Mouse (Mus musculus): Measurements from ENCODE around the gene Gpr4. TPM values are rescaled to one million over a fixed set of nuclear protein-coding genes. Genes with fewer than 3 reads are reported as not detected.

The Gpr4 gene
- polyA plus RNA-seq, 1 experiment from 2014 or later, result 5.2 TPM

- ATAC-seq (replicated peaks; ENCODE audit: low FRiP score, low read depth), result no peak
- no peak for TF ChIP-seq CTCF (IDR thresholded peaks at IDR 0.05; ENCODE audit: low read depth)
- DNase-seq (ENCODE audit: low spot score), result no peak
- Histone ChIP-seq H3K4me2 (ENCODE audit: low read length) (peak overlapping the region; percentile 21; the same call in 1 of the 2 replicates), H3K36me3 (ENCODE audit: insufficient read depth, low read length) (no peaks in the 10 kb centered on the region), H3K4me3 (replicated peaks; ENCODE audit: low read depth, low read length) (peak overlapping the region; percentile 18), H3K27me3 (ENCODE audit: insufficient read depth, low read length) (peaks cover 44% of the 10 kb centered on the region), H3K9ac (ENCODE audit: low read depth, low read length) (0 out of 2 replicates have a peak overlapping the region, but pooled peaks have one; percentile 28), H3K4me1 (replicated peaks; ENCODE audit: insufficient read depth, low read length) (peaks cover 17% of the 10 kb centered on the region), H3K9me3 (replicated peaks; ENCODE audit: low read length) (no peaks in the 10 kb centered on the region), H3K27ac (no peak overlapping the region)
- 7% methylated on average over 21 of the region's 21 CpGs for WGBS
Measured at GRCm38 (mm10) chr7:19176516-19176947, 35.8 kb upstream of the Gpr4 start.

GRCm38 (mm10) chr7:19177216-19177615, 35.1 kb upstream of the Gpr4 start:
- Histone ChIP-seq H3K4me2 (ENCODE audit: low read length) (no peak overlapping the region), H3K4me1 (replicated peaks; ENCODE audit: insufficient read depth, low read length) (peaks cover 20% of the 10 kb centered on the region), H3K27me3 (ENCODE audit: insufficient read depth, low read length) (peaks cover 44% of the 10 kb centered on the region), H3K9ac (ENCODE audit: low read depth, low read length) (no peak overlapping the region), H3K27ac (no peak overlapping the region), H3K9me3 (replicated peaks; ENCODE audit: low read length) (no peaks in the 10 kb centered on the region), H3K36me3 (ENCODE audit: insufficient read depth, low read length) (no peaks in the 10 kb centered on the region), H3K4me3 (replicated peaks; ENCODE audit: low read depth, low read length) (no peak overlapping the region)
- DNase-seq (ENCODE audit: low spot score), result no peak
- WGBS, result 76% methylated on average over 7 of the region's 7 CpGs
- TF ChIP-seq CTCF (IDR thresholded peaks at IDR 0.05; ENCODE audit: low read depth), result no peak
- no peak for ATAC-seq (replicated peaks; ENCODE audit: low FRiP score, low read depth)

GRCm38 (mm10) chr7:19178035-19178434, 34.3 kb upstream of the Gpr4 start:
- TF ChIP-seq CTCF (IDR thresholded peaks at IDR 0.05; ENCODE audit: low read depth), result no peak
- H3K27ac ChIP-seq, result no peak overlapping the region
- H3K27me3 ChIP-seq (ENCODE audit: insufficient read depth, low read length), result peaks cover 44% of the 10 kb centered on the region
- H3K36me3 ChIP-seq (ENCODE audit: insufficient read depth, low read length), result no peaks in the 10 kb centered on the region
- ATAC-seq (replicated peaks; ENCODE audit: low FRiP score, low read depth) (no peak), DNase-seq (ENCODE audit: low spot score) (no peak)
- no peaks in the 10 kb centered on the region for H3K9me3 ChIP-seq (replicated peaks; ENCODE audit: low read length)
- no peak overlapping the region for H3K4me2 ChIP-seq (ENCODE audit: low read length)
- no peak overlapping the region for H3K9ac ChIP-seq (ENCODE audit: low read depth, low read length)
- H3K4me3 ChIP-seq (replicated peaks; ENCODE audit: low read depth, low read length), result no peak overlapping the region
- peaks cover 24% of the 10 kb centered on the region for H3K4me1 ChIP-seq (replicated peaks; ENCODE audit: insufficient read depth, low read length)
- WGBS, result 9% methylated on average over 17 of the region's 18 CpGs

GRCm38 (mm10) chr7:19178443-19179092, 33.8 kb upstream of the Gpr4 start:
- Histone ChIP-seq H3K4me3 (replicated peaks; ENCODE audit: low read depth, low read length) (0 out of 2 replicates have a peak overlapping the region, but pooled peaks have one; percentile 2), H3K4me1 (replicated peaks; ENCODE audit: insufficient read depth, low read length) (peaks cover 24% of the 10 kb centered on the region), H3K4me2 (ENCODE audit: low read length) (peak overlapping the region; percentile 45), H3K36me3 (ENCODE audit: insufficient read depth, low read length) (no peaks in the 10 kb centered on the region), H3K27me3 (ENCODE audit: insufficient read depth, low read length) (peaks cover 44% of the 10 kb centered on the region), H3K9ac (ENCODE audit: low read depth, low read length) (no peak overlapping the region), H3K9me3 (replicated peaks; ENCODE audit: low read length) (no peaks in the 10 kb centered on the region), H3K27ac (no peak overlapping the region)
- DNase-seq (ENCODE audit: low spot score) (peak; percentile 72), ATAC-seq (replicated peaks; ENCODE audit: low FRiP score, low read depth) (no peak)
- TF ChIP-seq CTCF (IDR thresholded peaks at IDR 0.05; ENCODE audit: low read depth), result peak; percentile 86
- WGBS, result 7% methylated on average over 27 of the region's 27 CpGs

- no peak overlapping the region for H3K27ac ChIP-seq
- no peaks in the 10 kb centered on the region for H3K36me3 ChIP-seq (ENCODE audit: insufficient read depth, low read length)
- under 1% methylated on average over 31 of the region's 32 CpGs for WGBS
- DNase-seq (ENCODE audit: low spot score), result peak; percentile 78
- H3K9me3 ChIP-seq (replicated peaks; ENCODE audit: low read length), result no peaks in the 10 kb centered on the region
- ATAC-seq (replicated peaks; ENCODE audit: low FRiP score, low read depth), result peak; percentile 14; the same call in 1 of the 2 replicates
- H3K9ac ChIP-seq (ENCODE audit: low read depth, low read length), result no peak overlapping the region
- H3K4me3 ChIP-seq (replicated peaks; ENCODE audit: low read depth, low read length), result 0 out of 2 replicates have a peak overlapping the region, but pooled peaks have one; percentile 1
- H3K27me3 ChIP-seq (ENCODE audit: insufficient read depth, low read length), result peaks cover 44% of the 10 kb centered on the region
- TF ChIP-seq CTCF (IDR thresholded peaks at IDR 0.05; ENCODE audit: low read depth), result peak; percentile 72
- H3K4me2 ChIP-seq (ENCODE audit: low read length), result peak overlapping the region; percentile 45
- H3K4me1 ChIP-seq (replicated peaks; ENCODE audit: insufficient read depth, low read length), result peaks cover 24% of the 10 kb centered on the region
Measured at GRCm38 (mm10) chr7:19179173-19179572, 33.2 kb upstream of the Gpr4 start.

GRCm38 (mm10) chr7:19179936-19180335, 32.4 kb upstream of the Gpr4 start:
- H3K9me3 ChIP-seq (replicated peaks; ENCODE audit: low read length), result no peaks in the 10 kb centered on the region
- H3K36me3 ChIP-seq (ENCODE audit: insufficient read depth, low read length), result no peaks in the 10 kb centered on the region
- H3K27ac ChIP-seq, result no peak overlapping the region
- H3K9ac ChIP-seq (ENCODE audit: low read depth, low read length), result no peak overlapping the region
- no peak overlapping the region for H3K4me3 ChIP-seq (replicated peaks; ENCODE audit: low read depth, low read length)
- peaks cover 24% of the 10 kb centered on the region for H3K4me1 ChIP-seq (replicated peaks; ENCODE audit: insufficient read depth, low read length)
- ATAC-seq (replicated peaks; ENCODE audit: low FRiP score, low read depth) (no peak), DNase-seq (ENCODE audit: low spot score) (no peak)
- WGBS, result 40% methylated on average over 6 of the region's 6 CpGs
- no peak for TF ChIP-seq CTCF (IDR thresholded peaks at IDR 0.05; ENCODE audit: low read depth)
- peaks cover 44% of the 10 kb centered on the region for H3K27me3 ChIP-seq (ENCODE audit: insufficient read depth, low read length)
- H3K4me2 ChIP-seq (ENCODE audit: low read length), result no peak overlapping the region
